Mouse (Mus musculus) stomach, postnatal 0 days (tissue): ENCODE data around the gene Erc2.

Experiments used
- CTCF ChIP-seq: IDR thresholded peaks from 2 replicates; pipeline ENCODE4 v1.5.1; 2016; ENCODE audit warnings: antibody characterized with exemption, low read depth, mild to moderate bottlenecking, moderate library complexity
- EP300 ChIP-seq: optimal IDR thresholded peaks from 2 replicates; pipeline ENCODE3; 2016; ENCODE audit warnings: antibody characterized with exemption

DNA sequence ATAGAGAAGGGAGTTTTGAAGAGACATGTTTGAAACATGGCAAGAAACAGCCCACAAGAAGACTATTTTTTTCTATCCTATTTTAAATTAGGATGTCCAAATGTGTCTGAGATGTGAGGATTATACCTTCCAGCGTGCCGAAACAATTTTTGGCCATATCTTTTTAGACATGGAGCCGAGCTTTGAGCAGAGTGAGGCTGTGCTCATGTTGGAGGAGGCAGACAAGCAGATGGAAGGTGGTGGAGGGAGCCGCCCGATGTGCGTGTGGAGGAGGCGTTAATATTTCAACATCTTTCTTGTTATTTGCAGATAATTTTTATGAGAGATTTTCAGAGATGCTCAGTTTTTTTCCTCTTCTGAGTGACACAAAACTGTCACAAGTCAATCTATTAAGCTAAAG lies 50.5 kb downstream of the Erc2 start:
- TF ChIP-seq CTCF = no peak
- no peak for TF ChIP-seq EP300
